Mouse (Mus musculus) layer of hippocampus, postnatal 10 days (tissue): Measurements from ENCODE around the gene Aff3. TPM values are rescaled to one million over a fixed set of nuclear protein-coding genes. Genes with fewer than 3 reads are reported as not detected.
A peak's percentile ranks its signal among the peaks of the same experiment; 100 is the strongest.
"Not testable (repeated sequence)": the region's sequence is repeated elsewhere in the genome, so short reads cannot be mapped to it uniquely, and the experiment has no call there.

Experiments used
- DNase-seq, 2 experiments: peaks; one replicate each; pipeline ENCODE4 v3.0.0; 2021; ENCODE audit warnings: low spot score in 2 of 2
- total RNA-seq, 2 experiments: library from RNA; stranded (reverse); gene quantifications; 2 replicates each; pipeline ENCODE4 v1.2.3; 2021

Gene Aff3
- total RNA-seq, 2 experiments from 2014 or later: 98.4 to 103 TPM

GRCm38 (mm10) chr1:38441800-38442199 is 223.0 kb downstream of the Aff3 start:
- no peak for DNase-seq

DNA sequence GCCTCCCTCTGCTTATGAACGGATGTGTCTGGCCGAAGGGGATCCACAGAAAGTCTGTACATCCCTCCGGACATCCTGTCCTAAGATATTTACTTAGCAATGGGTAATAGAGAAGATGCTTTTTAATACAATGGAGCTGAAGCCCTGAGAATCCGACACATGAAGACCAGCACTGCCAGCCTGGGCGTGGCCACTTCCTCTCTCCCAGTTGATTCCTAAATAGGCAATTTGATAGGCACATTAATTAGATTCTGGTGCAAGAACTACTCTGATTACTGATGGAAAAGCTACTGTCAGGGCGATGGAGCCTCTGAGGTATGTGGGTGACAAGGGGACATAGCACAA is 224.3 kb downstream of the Aff3 start:
- no peak for DNase-seq

- no peak for DNase-seq
Observed at GRCm38 (mm10) chr1:38439751-38440470, 224.8 kb downstream of the Aff3 start.

DNA sequence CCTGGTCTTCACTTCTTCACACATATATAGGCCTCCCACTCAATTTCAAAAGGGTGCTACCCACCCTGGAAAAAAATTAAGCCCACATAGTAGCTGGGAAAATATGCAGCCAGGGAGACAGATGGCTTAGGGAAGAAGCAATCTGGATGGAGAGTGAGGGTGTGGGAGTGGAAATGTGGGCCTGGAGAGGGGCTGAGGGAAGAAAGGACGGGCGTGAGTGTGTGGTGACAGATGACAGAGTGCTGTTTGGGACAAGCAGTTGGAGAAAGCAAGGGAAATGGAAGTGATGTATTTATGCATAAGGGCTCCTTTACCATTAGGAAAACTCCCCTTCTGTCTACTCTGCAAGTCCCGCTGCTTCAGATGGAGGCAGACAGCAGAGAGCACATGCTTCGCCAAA is 226.3 kb downstream of the Aff3 start:
- DNase-seq: peak; percentile 54 to 64

GRCm38 (mm10) chr1:38437671-38438070 is 227.1 kb downstream of the Aff3 start:
- no peak for DNase-seq

- DNase-seq: no peak
Observed at GRCm38 (mm10) chr1:38436471-38437340, 228.0 kb downstream of the Aff3 start.

DNA sequence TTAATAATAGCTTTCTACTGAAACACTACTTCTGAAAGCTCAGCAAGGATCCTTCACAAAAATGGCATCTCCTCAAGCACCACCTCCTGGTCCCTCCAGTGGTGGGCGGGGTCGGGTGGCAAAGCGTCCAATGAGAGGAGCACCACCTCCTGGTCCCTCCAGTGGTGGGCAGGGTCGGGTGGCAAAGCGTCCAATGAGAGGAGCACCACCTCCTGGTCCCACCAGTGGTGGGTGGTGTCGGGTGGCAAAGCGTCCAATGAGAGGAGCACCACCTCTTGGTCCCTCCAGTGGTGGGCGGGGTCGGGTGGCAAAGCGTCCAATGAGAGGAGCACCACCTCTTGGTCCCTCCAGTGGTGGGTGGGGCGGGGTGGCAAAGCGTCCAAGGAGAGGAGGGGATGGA is 234.4 kb downstream of the Aff3 start:
- not testable (repeated sequence) for DNase-seq

GRCm38 (mm10) chr1:38428708-38429683 is 235.8 kb downstream of the Aff3 start:
- no peak for DNase-seq

- DNase-seq: no peak
Observed at GRCm38 (mm10) chr1:38422921-38423320, 241.8 kb downstream of the Aff3 start.

DNA sequence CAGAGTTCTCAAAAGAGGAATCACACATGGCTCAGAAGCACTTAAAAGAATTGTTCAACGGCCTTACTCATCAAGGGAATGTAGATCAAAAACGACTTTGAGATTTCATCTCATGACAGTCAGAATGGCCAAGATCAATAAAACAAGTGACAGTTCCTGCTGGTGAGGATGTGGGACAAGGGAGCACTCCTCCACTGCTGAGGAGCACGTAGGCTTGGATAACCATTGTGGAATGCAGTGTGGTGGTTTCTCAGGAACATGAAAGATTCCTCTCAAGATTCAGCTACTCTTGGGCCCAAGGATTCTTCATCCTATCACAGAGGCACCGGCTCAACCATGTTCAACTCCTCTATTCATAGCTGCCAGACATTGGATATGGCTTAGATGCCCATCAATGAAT is 245.4 kb downstream of the Aff3 start:
- DNase-seq: no peak

- DNase-seq: no peak
Observed at GRCm38 (mm10) chr1:38418181-38419032, 246.3 kb downstream of the Aff3 start.

DNA sequence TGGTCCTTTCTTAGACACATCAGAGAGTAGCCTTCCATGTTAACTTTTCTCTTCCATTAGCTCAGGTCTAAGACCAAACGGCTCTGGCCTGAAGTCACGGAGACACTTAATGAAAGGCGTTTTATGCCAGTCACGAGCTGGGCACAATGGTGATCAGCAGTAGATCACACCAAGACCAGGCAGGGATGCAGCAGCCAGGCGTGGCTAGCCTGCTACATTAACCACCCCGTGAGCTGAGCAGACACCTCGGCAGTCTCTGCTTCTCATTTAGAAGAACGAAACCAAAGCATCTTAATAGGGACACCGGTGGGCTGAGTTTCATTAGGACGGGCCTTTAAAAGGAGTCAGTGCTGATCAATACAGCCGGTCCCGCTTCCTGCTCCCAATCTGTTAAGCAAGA is 247.6 kb downstream of the Aff3 start:
- no peak for DNase-seq

DNA sequence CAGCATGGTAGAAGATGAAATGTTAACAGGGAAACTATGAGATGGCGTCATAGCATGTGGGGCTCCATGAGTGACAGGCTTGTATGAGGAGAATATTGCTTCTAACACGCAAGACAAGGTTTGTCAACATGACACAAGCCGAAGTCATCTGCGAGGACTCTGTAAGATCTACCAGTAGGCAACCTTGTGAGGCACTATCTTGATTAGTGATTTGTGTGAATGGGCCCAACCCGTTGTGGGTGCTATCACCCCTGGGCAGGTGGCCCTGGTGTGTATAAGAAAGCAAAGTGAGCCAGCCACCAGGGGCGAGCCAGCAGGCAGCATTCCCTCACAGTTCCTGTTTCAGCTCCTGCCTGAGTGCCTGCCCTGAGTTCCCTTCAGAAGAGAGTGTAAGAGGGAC is 249.2 kb downstream of the Aff3 start:
- DNase-seq: no peak

GRCm38 (mm10) chr1:38411106-38411505 is 253.6 kb downstream of the Aff3 start:
- no peak for DNase-seq

DNA sequence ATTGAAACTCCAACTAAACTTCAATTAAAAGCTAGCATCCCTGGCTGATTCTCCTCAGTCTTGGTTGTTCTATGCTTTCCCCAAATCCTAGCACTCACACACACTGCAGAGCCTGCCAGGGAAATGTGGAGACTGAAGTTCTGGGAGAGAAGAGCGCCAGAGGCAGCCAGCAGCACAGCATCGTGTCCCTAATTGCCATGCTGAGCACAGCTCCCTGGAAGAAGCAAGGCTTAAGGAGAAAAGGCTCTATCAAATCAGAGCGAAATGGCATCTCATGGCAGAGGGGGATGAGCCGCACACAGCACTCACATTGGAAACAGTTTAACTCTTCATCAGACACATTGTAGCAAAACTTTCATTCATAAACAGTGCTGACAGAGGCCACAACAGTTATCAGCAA is 254.3 kb downstream of the Aff3 start:
- peak; percentile 42 to 60 for DNase-seq

DNA sequence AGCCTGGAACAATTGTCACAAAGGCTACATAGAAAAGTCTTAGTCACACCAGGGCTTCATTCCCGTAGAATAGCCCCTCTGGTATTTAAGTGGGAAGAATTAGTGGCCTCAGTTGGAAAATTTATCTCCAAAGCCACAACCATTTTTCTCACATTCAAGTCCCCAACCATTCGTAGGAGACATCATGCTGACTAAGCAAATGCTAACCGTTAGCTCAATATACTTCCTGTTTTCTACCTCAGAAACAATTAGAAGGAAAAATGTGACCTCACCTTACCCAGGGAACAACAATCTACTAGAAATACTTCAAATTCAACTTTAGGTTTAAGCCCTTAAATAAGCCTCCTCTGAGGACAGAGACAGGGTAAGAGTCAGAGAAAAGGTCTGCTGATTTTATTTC is 256.5 kb downstream of the Aff3 start:
- no peak for DNase-seq

DNA sequence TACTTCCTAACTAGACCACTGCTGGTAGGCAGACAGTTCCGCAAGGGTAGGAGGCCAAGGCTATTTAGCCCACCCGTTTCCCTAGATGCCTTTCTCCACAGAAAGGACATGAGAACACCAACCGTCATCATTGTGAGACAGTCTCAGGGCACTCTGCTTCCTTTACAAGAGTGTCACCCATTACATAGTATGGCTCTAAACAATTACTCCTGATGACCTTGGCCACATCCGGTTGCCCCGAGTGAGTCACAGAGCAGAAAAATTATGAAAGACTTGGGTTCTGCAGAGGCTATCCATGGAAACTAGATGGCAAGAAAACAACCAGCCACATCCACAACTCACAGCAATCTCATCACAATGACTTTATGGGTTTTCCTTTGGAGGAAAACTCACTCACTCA is 261.0 kb downstream of the Aff3 start:
- no peak for DNase-seq

GRCm38 (mm10) chr1:38401856-38402255 is 262.9 kb downstream of the Aff3 start:
- no peak for DNase-seq

- DNase-seq: no peak
Observed at GRCm38 (mm10) chr1:38399269-38399668, 265.5 kb downstream of the Aff3 start.

GRCm38 (mm10) chr1:38398566-38398965 is 266.2 kb downstream of the Aff3 start:
- no peak for DNase-seq
